Mouse (Mus musculus): ENCODE data around the gene Grm5.

Grm5 gene

GRCm38 (mm10) chr7:87583868-87584267 lies at the start of gene Grm5:
Grm5 (plus strand) TSS chr7:87584168.
- no peak for DNase-seq (ENCODE audit: low read depth)

GRCm38 (mm10) chr7:87539031-87539430 lies 44.9 kb upstream of the Grm5 start:
- DNase-seq (ENCODE audit: low read depth), result no peak

- no peak for DNase-seq (ENCODE audit: low read depth)
These were observed 18.7 kb upstream of the Grm5 start for GRCm38 (mm10) chr7:87565300-87565699.

DNA sequence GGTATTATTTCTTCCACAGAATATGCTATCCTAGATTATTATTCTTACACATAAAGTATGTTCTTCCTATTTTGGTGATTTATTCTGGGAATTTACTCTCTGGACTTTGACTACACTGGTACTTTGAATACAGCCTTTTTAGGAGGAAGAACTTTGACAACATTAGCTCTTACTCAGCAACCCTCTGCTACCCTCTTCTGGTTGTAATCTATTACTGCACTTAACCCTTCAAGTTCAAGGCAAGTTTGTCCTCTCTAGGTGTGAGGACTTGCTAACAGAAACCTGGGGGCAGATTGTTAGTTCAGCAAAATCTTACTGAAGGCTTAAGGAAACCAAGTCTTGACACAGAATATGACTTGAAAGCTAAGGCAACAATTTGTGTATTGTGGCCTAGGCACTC lies 17.5 kb upstream of the Grm5 start:
- peak; percentile 1 for DNase-seq (ENCODE audit: low read depth)

DNA sequence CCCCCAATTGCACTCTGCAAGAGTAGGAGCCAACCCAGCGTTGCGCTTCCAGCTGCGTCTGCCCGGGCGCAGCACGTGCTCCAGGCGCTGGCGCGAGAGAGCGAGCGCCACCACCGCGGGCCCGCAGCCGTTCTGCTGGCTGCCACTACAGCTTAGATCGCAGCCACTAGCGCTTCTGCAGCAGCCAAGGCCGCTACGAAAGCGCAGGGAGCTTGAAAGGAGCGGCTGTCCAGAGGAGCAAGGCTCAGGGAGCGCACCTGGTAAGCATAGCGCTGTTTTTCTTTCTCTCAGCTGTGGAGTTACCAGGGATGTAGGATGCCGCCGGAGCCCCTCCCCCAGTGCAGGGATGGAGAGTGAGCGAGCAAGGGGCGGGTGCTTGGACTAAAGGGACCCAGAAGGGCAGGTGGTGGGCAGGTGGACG lies 323 bp downstream of the Grm5 start:
- no peak for DNase-seq (ENCODE audit: low read depth)

DNA sequence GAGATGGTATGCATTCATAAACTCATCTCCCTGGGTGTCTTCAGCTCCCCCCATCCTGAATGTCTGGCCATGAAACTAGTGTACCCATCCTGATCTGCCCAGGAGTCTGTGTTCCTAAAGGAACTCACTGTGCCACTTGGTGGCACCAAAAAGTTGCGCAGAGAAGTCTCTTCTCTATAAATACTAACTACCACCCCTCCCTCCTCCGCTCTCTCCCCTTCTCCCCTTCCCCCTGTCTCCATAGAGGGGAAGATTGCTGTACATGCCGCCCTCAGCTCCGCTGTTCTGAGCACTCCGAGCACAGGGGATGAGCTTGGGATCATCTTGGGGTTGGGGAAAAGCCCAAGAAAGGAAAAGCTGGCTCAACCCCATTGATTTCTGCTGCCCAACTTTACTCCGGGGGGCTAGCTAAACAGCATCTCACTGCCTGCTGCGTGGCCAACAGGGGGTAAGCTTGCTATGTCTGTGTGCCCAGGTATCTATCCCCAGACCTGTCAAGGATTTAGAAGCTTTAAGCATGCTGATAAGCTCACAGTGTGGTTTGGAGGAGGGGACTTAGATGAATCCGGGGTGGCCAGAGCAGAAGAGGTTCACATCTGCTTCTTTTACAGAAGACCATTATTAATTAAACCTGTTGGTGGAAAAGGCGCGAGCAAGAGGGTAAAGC lies 2.4 kb downstream of the Grm5 start:
- no peak for DNase-seq (ENCODE audit: low read depth)

GRCm38 (mm10) chr7:87587976-87588375 lies 4.0 kb downstream of the Grm5 start:
- DNase-seq (ENCODE audit: low read depth), result no peak

DNA sequence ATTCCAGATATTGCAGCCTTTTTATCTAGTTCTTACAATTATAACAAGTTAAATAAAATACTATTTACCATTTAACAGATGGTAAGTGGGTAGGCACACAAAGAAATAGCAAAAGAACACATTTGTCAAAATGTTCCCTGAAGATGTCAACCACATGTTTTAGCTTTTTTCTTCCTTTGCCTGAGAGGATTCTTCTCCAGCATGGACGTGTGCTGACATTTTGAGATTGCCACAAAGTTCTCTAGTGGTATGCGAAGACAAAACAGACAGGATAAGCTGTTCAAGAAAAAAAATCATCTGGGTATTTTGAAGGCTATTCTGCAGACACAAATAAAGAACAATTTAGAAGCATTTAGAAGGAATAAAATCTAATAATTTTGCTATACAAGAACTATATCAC lies 42.3 kb downstream of the Grm5 start:
- DNase-seq (ENCODE audit: low read depth), result no peak

DNA sequence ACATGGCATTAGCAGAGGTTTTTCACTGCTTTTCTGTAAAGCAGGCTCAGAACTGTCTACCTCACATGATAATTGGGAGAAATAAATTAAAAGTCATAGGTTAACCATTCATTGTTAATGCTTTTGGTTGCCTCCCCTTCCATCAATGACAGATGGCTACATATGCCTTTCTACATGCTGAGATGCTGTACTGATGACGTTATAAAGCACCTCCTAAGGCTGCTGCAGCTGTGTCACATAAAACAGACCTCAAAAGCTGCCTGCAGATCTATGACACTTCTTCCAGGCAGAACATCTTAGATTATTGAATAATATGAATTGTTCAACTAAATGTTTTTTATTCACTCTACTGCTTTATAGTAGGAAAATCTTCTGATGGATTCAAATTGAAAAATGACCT lies 51.6 kb downstream of the Grm5 start:
- DNase-seq (ENCODE audit: low read depth), result no peak

DNA sequence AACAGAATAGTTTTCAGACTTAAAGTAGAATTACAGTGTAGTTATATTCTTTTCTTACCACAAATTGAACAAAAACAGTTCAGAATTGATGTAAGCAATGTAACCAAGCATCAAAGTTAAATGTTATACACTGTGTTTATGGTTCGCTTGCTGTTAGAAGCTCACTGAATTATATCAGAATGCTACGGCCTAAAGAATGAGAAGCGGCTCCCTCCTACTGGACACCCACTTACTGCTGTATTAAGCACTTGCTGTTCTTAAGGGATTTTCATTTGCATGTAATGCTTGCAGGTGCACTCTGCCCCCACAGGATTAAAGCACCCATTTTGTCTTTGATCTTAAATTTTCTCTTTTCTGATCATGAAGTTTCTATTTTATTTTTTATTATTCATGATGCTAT lies 66.6 kb downstream of the Grm5 start:
- DNase-seq (ENCODE audit: low read depth), result no peak

GRCm38 (mm10) chr7:87661794-87662193 lies 77.8 kb downstream of the Grm5 start:
- no peak for DNase-seq (ENCODE audit: low read depth)

- no peak for DNase-seq (ENCODE audit: low read depth)
These were observed 80.1 kb downstream of the Grm5 start for GRCm38 (mm10) chr7:87664041-87664440.

DNA sequence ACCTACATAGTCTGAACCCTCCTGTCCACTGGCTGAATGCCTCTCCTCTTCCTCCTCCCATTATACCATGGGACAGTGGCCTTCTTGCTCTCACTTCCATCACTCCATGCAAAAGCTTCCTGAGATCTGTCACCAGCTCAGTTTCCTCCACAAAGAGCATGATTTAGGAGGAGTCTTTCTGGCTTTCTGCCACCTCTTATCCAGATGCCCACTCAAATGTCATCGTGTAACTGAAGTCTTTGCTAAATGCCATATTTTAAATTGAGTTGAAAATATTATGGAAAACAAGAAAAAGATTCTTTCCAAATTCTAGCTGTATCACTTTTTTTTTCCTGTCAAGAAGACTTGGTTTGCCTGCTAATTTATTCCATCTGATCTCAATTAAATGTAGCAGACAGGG lies 132.4 kb downstream of the Grm5 start:
- DNase-seq (ENCODE audit: low read depth), result no peak

GRCm38 (mm10) chr7:87718631-87719030 lies 134.7 kb downstream of the Grm5 start:
- DNase-seq (ENCODE audit: low read depth), result no peak

DNA sequence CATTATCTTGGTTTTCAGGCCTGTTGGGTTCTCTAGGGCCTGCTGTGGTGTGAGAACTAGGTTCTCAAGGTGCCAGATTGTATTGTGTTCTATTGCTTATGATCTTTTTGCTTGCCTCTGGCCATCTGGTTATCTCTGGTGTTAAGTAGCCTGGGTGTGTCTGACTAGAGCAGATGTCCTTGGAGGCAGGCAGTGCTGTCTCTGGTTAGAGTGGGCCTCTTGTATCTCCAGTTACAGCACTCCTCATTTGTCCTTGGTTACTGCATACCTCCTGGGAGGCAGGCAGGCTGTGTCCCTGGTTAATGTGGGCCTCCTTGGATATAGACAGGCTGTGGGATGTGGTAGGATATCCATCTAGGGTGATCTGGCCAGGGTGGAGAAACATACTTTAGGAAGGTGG lies 150.5 kb downstream of the Grm5 start:
- DNase-seq (ENCODE audit: low read depth), result no peak

GRCm38 (mm10) chr7:87761945-87762344 lies 178.0 kb downstream of the Grm5 start:
- DNase-seq (ENCODE audit: low read depth), result no peak

DNA sequence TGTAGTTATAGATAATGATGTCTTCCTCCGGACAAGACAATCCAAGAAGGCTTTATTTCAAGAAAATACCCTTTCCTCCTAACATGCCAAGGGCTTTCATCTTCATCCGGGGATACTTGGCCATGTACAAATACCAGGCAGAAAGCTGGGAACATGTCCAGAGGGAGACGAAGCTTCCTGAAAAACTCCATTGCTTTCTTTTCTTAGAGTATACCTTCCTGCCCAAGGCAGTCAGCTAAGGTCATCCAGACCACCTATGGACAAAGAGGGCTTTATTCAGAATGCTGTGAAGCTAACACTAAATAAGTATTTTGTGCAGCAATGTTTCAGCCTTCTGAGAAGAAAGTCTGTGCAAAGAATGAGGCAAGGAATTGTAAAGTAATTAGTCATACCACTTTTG lies 178.4 kb downstream of the Grm5 start:
- no peak for DNase-seq (ENCODE audit: low read depth)

DNA sequence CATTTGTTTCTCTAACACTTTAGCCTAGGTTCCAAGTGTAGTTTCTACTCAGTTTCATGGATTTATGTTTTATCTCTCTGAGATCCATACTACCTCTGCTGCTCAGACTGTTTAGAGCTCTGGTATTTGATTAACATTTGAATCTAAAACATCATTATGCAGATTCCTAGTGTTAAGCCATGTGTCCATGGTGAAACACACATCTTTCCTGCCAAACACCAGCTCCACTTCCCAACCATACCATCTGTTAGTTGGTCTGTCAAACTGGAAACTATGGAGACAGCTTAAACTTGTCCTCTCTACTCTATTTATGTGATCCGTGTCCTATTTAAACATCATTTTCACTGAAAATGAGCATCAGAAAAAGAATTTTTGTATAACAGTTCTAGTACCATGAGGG lies 203.6 kb downstream of the Grm5 start:
- no peak for DNase-seq (ENCODE audit: low read depth)

GRCm38 (mm10) chr7:87788963-87789362 lies 205.0 kb downstream of the Grm5 start:
- DNase-seq (ENCODE audit: low read depth), result no peak

- DNase-seq (ENCODE audit: low read depth), result no peak
These were observed 209.9 kb downstream of the Grm5 start for GRCm38 (mm10) chr7:87793896-87794295.

- DNase-seq (ENCODE audit: low read depth), result no peak
These were observed 240.9 kb downstream of the Grm5 start for GRCm38 (mm10) chr7:87824898-87825297.

DNA sequence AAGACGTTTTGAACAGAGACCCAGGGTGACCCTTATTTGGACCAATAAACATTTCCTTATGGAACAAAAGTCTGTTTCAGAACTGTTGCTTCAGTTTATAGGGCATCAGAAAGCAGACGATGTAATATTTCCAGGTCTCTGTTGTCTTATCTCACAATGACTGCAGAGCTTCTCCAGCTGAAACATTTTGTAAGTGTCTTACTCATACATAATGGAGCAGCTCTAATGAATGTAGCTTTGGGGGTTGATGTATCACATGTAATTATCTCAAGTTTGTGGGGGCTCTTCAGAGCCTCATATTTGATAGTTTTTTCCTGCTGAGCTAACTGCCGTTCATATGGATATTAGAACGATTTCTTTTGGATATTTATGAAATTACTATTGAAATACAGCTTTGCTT lies 250.7 kb downstream of the Grm5 start:
- no peak for DNase-seq (ENCODE audit: low read depth)

GRCm38 (mm10) chr7:87838579-87838978 lies 254.6 kb downstream of the Grm5 start:
- no peak for DNase-seq (ENCODE audit: low read depth)

DNA sequence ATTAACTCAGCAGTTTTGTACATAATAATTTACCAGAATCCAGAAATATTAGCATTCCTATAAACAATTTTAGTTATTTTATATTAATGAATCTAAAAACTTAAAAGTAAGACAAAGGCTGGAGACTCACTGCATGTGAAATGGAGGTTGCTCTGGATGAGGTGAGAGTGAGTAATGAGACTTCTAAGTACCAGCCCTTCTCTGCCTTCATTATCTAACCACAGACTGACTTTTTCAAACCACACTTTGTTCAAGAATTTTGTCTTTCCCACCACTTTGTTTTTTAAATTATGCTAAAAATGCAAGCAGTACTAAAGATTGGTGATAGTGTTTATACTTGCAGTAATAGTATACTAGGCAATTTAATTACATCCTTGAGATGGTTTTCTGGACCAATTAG lies 259.5 kb downstream of the Grm5 start:
- no peak for DNase-seq (ENCODE audit: low read depth)

DNA sequence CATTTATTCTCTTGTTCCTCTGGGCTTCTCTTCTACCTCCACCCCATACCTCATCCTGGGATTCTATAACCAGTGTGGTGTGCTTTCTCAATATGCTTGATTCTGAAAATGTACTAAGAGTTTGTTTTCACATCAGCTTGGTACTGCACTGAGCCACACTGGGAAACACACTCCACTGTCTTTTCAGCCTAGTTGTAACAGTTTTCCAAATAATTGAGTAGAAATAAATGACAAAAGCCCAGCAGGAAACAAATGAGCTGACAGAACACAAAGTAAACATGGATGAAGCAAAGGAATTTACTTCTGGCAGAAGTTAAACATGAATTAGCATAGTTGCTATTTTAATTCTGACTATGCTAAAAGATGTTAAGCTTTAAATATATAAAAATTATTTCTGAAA lies 262.1 kb downstream of the Grm5 start:
- DNase-seq (ENCODE audit: low read depth), result no peak
